ENCODE assay signal across 9 mouse cellular contexts in genomic region chr2:29827709-29828024, GRCm38 (mm10). TPM values are rescaled to one million over a fixed set of nuclear protein-coding genes. Genes with fewer than 3 reads are reported as not detected.
A peak's percentile ranks its signal among the peaks of the same experiment; 100 is the strongest.
DNase-seq lines count a peak whose midpoint lies in the region; ATAC-seq and TF ChIP-seq lines count a peak whose summit lies in the region.
"Had no signal": no experiment of that assay in that cellular context is flagged by ENCODE, and none has a peak within 500 bp of the region (broad histone marks: within the 10 kb centered on the region; RNA-seq: fewer than 3 reads in every experiment).

No protein-coding gene starts in this region.

- H3K4me3 ChIP-seq in heart, postnatal 0 days (ENCODE audit: low read depth, low read length) = peak overlapping the region; percentile 72
- H3K4me3 ChIP-seq in bone marrow macrophage, adult 2 months (ENCODE audit: insufficient read depth, low read length) = peak overlapping the region; percentile 83
- peak overlapping the region; percentile 64 for H3K4me3 ChIP-seq in hindbrain, embryonic 15.5 days
- peak overlapping the region; percentile 76 for H3K4me3 ChIP-seq in midbrain, embryonic 13.5 days (replicated peaks)

- peak overlapping the region; percentile 67 for H3K9ac ChIP-seq in heart, postnatal 0 days (replicated peaks; ENCODE audit: low read depth, low read length)
- peak overlapping the region; percentile 60 for H3K9ac ChIP-seq in hindbrain, embryonic 15.5 days
- H3K9ac ChIP-seq in midbrain, embryonic 13.5 days (replicated peaks) = peak overlapping the region; percentile 77

- TF ChIP-seq EP300 in heart, postnatal 0 days (IDR thresholded peaks at IDR 0.05; ENCODE audit: low read depth) = no peak

- peaks cover 16% of the 10 kb centered on the region for H3K4me1 ChIP-seq in heart, postnatal 0 days (ENCODE audit: control insufficient read depth, insufficient read depth)
- peaks cover 12% of the 10 kb centered on the region for H3K4me1 ChIP-seq in bone marrow macrophage, adult 2 months (ENCODE audit: control insufficient read depth, insufficient read depth, low read length)
- peaks cover 16% of the 10 kb centered on the region for H3K4me1 ChIP-seq in hindbrain, embryonic 15.5 days (replicated peaks)
- peaks cover 20% of the 10 kb centered on the region for H3K4me1 ChIP-seq in midbrain, embryonic 13.5 days (replicated peaks)

- peak overlapping the region; percentile 58 for H3K27ac ChIP-seq in heart, postnatal 0 days (ENCODE audit: low read depth)
- H3K27ac ChIP-seq in bone marrow macrophage, adult 2 months (ENCODE audit: insufficient read depth, low read depth, low read length) = peak overlapping the region; percentile 64
- H3K27ac ChIP-seq in hindbrain, embryonic 15.5 days (replicated peaks) = peak overlapping the region; percentile 74; the same call in 1 of the 2 replicates
- 0 out of 2 replicates have a peak overlapping the region, but pooled peaks have one; percentile 65 for H3K27ac ChIP-seq in midbrain, embryonic 13.5 days

- no peak for DNase-seq in heart, postnatal 0 days (ENCODE audit: low spot score)
- DNase-seq in heart, postnatal 36 days = no peak
- DNase-seq in spleen, postnatal 36 days (ENCODE audit: low spot score in 2 of 2) = no peak
- DNase-seq in adrenal gland, postnatal 10 days = no peak
- no peak for DNase-seq in gastrocnemius, postnatal 10 days

- TF ChIP-seq CTCF in heart, postnatal 0 days (IDR thresholded peaks at IDR 0.05; ENCODE audit: low read depth) = no peak
- TF ChIP-seq CTCF in bone marrow macrophage, adult 2 months (IDR thresholded peaks at IDR 0.05; ENCODE audit: low read depth, low read length) = no peak

- peak overlapping the region; percentile 74 for H3K4me2 ChIP-seq in heart, postnatal 0 days (ENCODE audit: low read depth, low read length)
- peak overlapping the region; percentile 85 for H3K4me2 ChIP-seq in hindbrain, embryonic 15.5 days
- H3K4me2 ChIP-seq in midbrain, embryonic 13.5 days (replicated peaks) = peak overlapping the region; percentile 86

- intact Hi-C loops in heart, postnatal 36 days (cut with DNase I) = no loop called here

- WGBS in heart, postnatal 0 days = 3% methylated on average over 12 of the region's 12 CpGs
- 5% methylated on average over 12 of the region's 12 CpGs for WGBS in hindbrain, embryonic 15.5 days
- WGBS in midbrain, embryonic 13.5 days = 5% methylated on average over 12 of the region's 12 CpGs

- H3K9me3 ChIP-seq in heart, postnatal 0 days (replicated peaks; ENCODE audit: control insufficient read depth, low read length) = no peaks in the 10 kb centered on the region
- H3K9me3 ChIP-seq in hindbrain, embryonic 15.5 days = no peaks in the 10 kb centered on the region
- H3K9me3 ChIP-seq in midbrain, embryonic 13.5 days = no peaks in the 10 kb centered on the region

- ATAC-seq in heart, postnatal 0 days (ENCODE audit: insufficient read depth, low read depth) = no peak
- no peak; the same call in 1 of the 2 replicates for ATAC-seq in hindbrain, embryonic 15.5 days (ENCODE audit: low FRiP score, low read depth)
- ATAC-seq in midbrain, embryonic 13.5 days = peak; percentile 12; the same call in 1 of the 2 replicates

- H3K27me3 ChIP-seq in heart, postnatal 0 days (ENCODE audit: control insufficient read depth, insufficient read depth, low read length) = no peaks in the 10 kb centered on the region
- no peaks in the 10 kb centered on the region for H3K27me3 ChIP-seq in hindbrain, embryonic 15.5 days
- no peaks in the 10 kb centered on the region for H3K27me3 ChIP-seq in midbrain, embryonic 13.5 days
- H3K27me3 ChIP-seq: Patski had no signal

- no peak for TF ChIP-seq POLR2A in bone marrow macrophage, adult 2 months (IDR thresholded peaks at IDR 0.05; ENCODE audit: borderline replicate concordance, low read depth, low read length)

- H3K36me3 ChIP-seq in heart, postnatal 0 days (replicated peaks; ENCODE audit: control insufficient read depth, insufficient read depth, low read length) = peaks cover 2% of the 10 kb centered on the region
- 0 out of 2 replicates have a peak, but pooled peaks cover 3% of the 10 kb centered on the region for H3K36me3 ChIP-seq in hindbrain, embryonic 15.5 days
- H3K36me3 ChIP-seq in midbrain, embryonic 13.5 days = peaks cover 3% of the 10 kb centered on the region

RNA-seq across cellular contexts. Expression of gene Urm1, which starts 7.8 kb away (rescaled TPM):
- 27.9 and 30.0 TPM in 2 replicates for total RNA-seq in heart, postnatal 0 days (2014; rRNA removed; ENCODE audit: low replicate concordance)
- 14.2 and 14.5 TPM in 2 replicates for polyA plus RNA-seq in heart, postnatal 0 days (2015; fragmentation: Nextera tagmentation; extraction: Ambion mirVana)
- total RNA-seq in heart, postnatal 36 days (2021) = 10 to 100 TPM; 30.4 to 34.2 TPM
- 27.7 and 37.4 TPM in 2 replicates for polyA plus RNA-seq in bone marrow macrophage, adult 2 months (2012; ENCODE audit: insufficient read depth, insufficient read length, missing spikeins)
- 25.8 and 27.8 TPM in 2 replicates for polyA plus RNA-seq in hindbrain, embryonic 15.5 days (2015; fragmentation: Nextera tagmentation; extraction: Ambion mirVana)
- polyA plus RNA-seq in midbrain, embryonic 13.5 days (2015; fragmentation: Nextera tagmentation; extraction: Ambion mirVana) = 21.4 and 23.1 TPM in 2 replicates
- 10 to 100 TPM; 39.4 to 43.6 TPM for total RNA-seq in adrenal gland, postnatal 10 days (2021)
- 10 to 100 TPM; 25.4 to 28.6 TPM for total RNA-seq in gastrocnemius, postnatal 10 days (2021)

RNA-seq across cellular contexts. Expression of gene Slc27a4, which starts 25.2 kb away (rescaled TPM):
- total RNA-seq in heart, postnatal 0 days (2014; rRNA removed; ENCODE audit: low replicate concordance) = 28.2 and 30.0 TPM in 2 replicates
- polyA plus RNA-seq in heart, postnatal 0 days (2015; fragmentation: Nextera tagmentation; extraction: Ambion mirVana) = 8.4 and 8.6 TPM in 2 replicates
- total RNA-seq in heart, postnatal 36 days (2021) = 10 to 100 TPM; 16.2 to 19.3 TPM
- polyA plus RNA-seq in bone marrow macrophage, adult 2 months (2012; ENCODE audit: insufficient read depth, insufficient read length, missing spikeins) = 14.0 and 15.3 TPM in 2 replicates
- 47.2 and 50.0 TPM in 2 replicates for polyA plus RNA-seq in hindbrain, embryonic 15.5 days (2015; fragmentation: Nextera tagmentation; extraction: Ambion mirVana)
- 29.5 and 32.5 TPM in 2 replicates for polyA plus RNA-seq in midbrain, embryonic 13.5 days (2015; fragmentation: Nextera tagmentation; extraction: Ambion mirVana)
- total RNA-seq in adrenal gland, postnatal 10 days (2021) = 10 to 100 TPM; 26.8 to 27.8 TPM
- 10 to 100 TPM; 10.6 to 11.2 TPM for total RNA-seq in gastrocnemius, postnatal 10 days (2021)

RNA-seq across cellular contexts. Expression of gene Trub2, which starts 39.4 kb away (rescaled TPM):
- 26.9 and 42.6 TPM in 2 replicates for total RNA-seq in heart, postnatal 0 days (2014; rRNA removed; ENCODE audit: low replicate concordance)
- 16.7 and 20.2 TPM in 2 replicates for polyA plus RNA-seq in heart, postnatal 0 days (2015; fragmentation: Nextera tagmentation; extraction: Ambion mirVana)
- 10 to 100 TPM; 32.5 to 33.1 TPM for total RNA-seq in heart, postnatal 36 days (2021)
- 18.0 and 19.0 TPM in 2 replicates for polyA plus RNA-seq in bone marrow macrophage, adult 2 months (2012; ENCODE audit: insufficient read depth, insufficient read length, missing spikeins)
- polyA plus RNA-seq in hindbrain, embryonic 15.5 days (2015; fragmentation: Nextera tagmentation; extraction: Ambion mirVana) = 32.0 and 32.1 TPM in 2 replicates
- 44.7 and 45.5 TPM in 2 replicates for polyA plus RNA-seq in midbrain, embryonic 13.5 days (2015; fragmentation: Nextera tagmentation; extraction: Ambion mirVana)
- total RNA-seq in adrenal gland, postnatal 10 days (2021) = 10 to 100 TPM; 25.7 to 43.1 TPM
- total RNA-seq in gastrocnemius, postnatal 10 days (2021) = 10 to 100 TPM; 24.7 to 36.5 TPM

RNA-seq across cellular contexts. Expression of gene Coq4, which starts 40.4 kb away (rescaled TPM):
- total RNA-seq in heart, postnatal 0 days (2014; rRNA removed; ENCODE audit: low replicate concordance) = 23.5 and 56.9 TPM in 2 replicates
- polyA plus RNA-seq in heart, postnatal 0 days (2015; fragmentation: Nextera tagmentation; extraction: Ambion mirVana) = 16.2 and 16.3 TPM in 2 replicates
- 10 to 100 TPM; 20.2 to 24.3 TPM for total RNA-seq in heart, postnatal 36 days (2021)
- polyA plus RNA-seq in bone marrow macrophage, adult 2 months (2012; ENCODE audit: insufficient read depth, insufficient read length, missing spikeins) = 7.2 and 7.7 TPM in 2 replicates
- polyA plus RNA-seq in hindbrain, embryonic 15.5 days (2015; fragmentation: Nextera tagmentation; extraction: Ambion mirVana) = 38.2 and 45.7 TPM in 2 replicates
- 30.0 and 33.5 TPM in 2 replicates for polyA plus RNA-seq in midbrain, embryonic 13.5 days (2015; fragmentation: Nextera tagmentation; extraction: Ambion mirVana)
- total RNA-seq in adrenal gland, postnatal 10 days (2021) = 10 to 100 TPM; 16.4 to 21.8 TPM
- total RNA-seq in gastrocnemius, postnatal 10 days (2021) = 1 to 10 TPM; 8.0 to 8.7 TPM

RNA-seq across cellular contexts. Expression of gene Cercam, which starts 41.3 kb away (rescaled TPM):
- 11.7 and 24.0 TPM in 2 replicates for total RNA-seq in heart, postnatal 0 days (2014; rRNA removed; ENCODE audit: low replicate concordance)
- 7.9 and 8.8 TPM in 2 replicates for polyA plus RNA-seq in heart, postnatal 0 days (2015; fragmentation: Nextera tagmentation; extraction: Ambion mirVana)
- 1 to 10 TPM; 4.4 to 4.9 TPM for total RNA-seq in heart, postnatal 36 days (2021)
- polyA plus RNA-seq in bone marrow macrophage, adult 2 months (2012; ENCODE audit: insufficient read depth, insufficient read length, missing spikeins) = 7.9 and 10.1 TPM in 2 replicates
- 22.1 and 25.9 TPM in 2 replicates for polyA plus RNA-seq in hindbrain, embryonic 15.5 days (2015; fragmentation: Nextera tagmentation; extraction: Ambion mirVana)
- 14.6 and 20.7 TPM in 2 replicates for polyA plus RNA-seq in midbrain, embryonic 13.5 days (2015; fragmentation: Nextera tagmentation; extraction: Ambion mirVana)
- total RNA-seq in adrenal gland, postnatal 10 days (2021) = 10 to 100 TPM; 16.6 to 19.0 TPM
- total RNA-seq in gastrocnemius, postnatal 10 days (2021) = 10 to 100 TPM; 28.3 to 39.0 TPM
